Mouse (Mus musculus): Measurements from ENCODE around the gene Cabp1. TPM values are rescaled to one million over a fixed set of nuclear protein-coding genes. Genes with fewer than 3 reads are reported as not detected.

The Cabp1 gene
- total RNA-seq, 2 experiments from 2014 or later: 67.0 to 67.2 TPM

- DNase-seq: no peak
- intact Hi-C loops (cut with DNase I): no loop called here
Measured at GRCm38 (mm10) chr5:115133358-115134066, 60.7 kb downstream of the Cabp1 start.

GRCm38 (mm10) chr5:115132465-115132864 is 61.7 kb downstream of the Cabp1 start:
- intact Hi-C loops (cut with DNase I): no loop called here
- DNase-seq: no peak

- no peak for DNase-seq
- intact Hi-C loops (cut with DNase I): loop anchor here (10.0 kb wide), 1 partner anchor 105 kb away; the partner anchor contains the start of gene Pop5
Measured at GRCm38 (mm10) chr5:115129328-115129727, 64.9 kb downstream of the Cabp1 start.

- intact Hi-C loops (cut with DNase I): loop anchor here (10.0 kb wide), 1 partner anchor 107 kb away; the partner anchor contains the start of gene Pop5
- DNase-seq: no peak
Measured at GRCm38 (mm10) chr5:115127421-115128179, 66.6 kb downstream of the Cabp1 start.

- no peak for DNase-seq
- intact Hi-C loops (cut with DNase I): loop anchor here (10.0 kb wide), 1 partner anchor 108 kb away; the partner anchor contains the start of gene Pop5
Measured at GRCm38 (mm10) chr5:115126578-115127312, 67.4 kb downstream of the Cabp1 start.

GRCm38 (mm10) chr5:115125211-115125871 is 68.8 kb downstream of the Cabp1 start:
- intact Hi-C loops (cut with DNase I): loop anchor here (10.0 kb wide), 1 partner anchor 109 kb away; the partner anchor contains the start of gene Pop5

GRCm38 (mm10) chr5:115124690-115125089 is 69.5 kb downstream of the Cabp1 start:
- no peak for DNase-seq
- intact Hi-C loops (cut with DNase I): loop anchor here (10.0 kb wide), 1 partner anchor 110 kb away; the partner anchor contains the start of gene Pop5

More at GRCm38 (mm10) chr5:115125211-115125871, 68.8 kb downstream of the Cabp1 start:
- DNase-seq: peak; percentile 86

- DNase-seq: peak; percentile 43
- intact Hi-C loops (cut with DNase I): loop anchor here (10.0 kb wide), 1 partner anchor 114 kb away; the partner anchor contains the start of gene Pop5
Measured at GRCm38 (mm10) chr5:115120978-115121377, 73.2 kb downstream of the Cabp1 start.

- intact Hi-C loops (cut with DNase I): no loop called here
- DNase-seq: peak; percentile 68
Measured at GRCm38 (mm10) chr5:115118961-115119570, 75.1 kb downstream of the Cabp1 start, which contains the start of gene Acads. Acads (minus strand) TSS chr5:115119346.

Other genes with a start within 250 kb of the Cabp1 start
- gene Hnf1a, start 223.3 kb downstream of the Cabp1 start, total RNA-seq (2021): not detected
- 100 to 1,000 TPM; 114 to 125 TPM for gene Sppl3, start 183.2 kb downstream of the Cabp1 start, total RNA-seq (2021)
- gene Gm10401, start 96.1 kb downstream of the Cabp1 start, total RNA-seq (2021): not detected
- gene Acads, start 75.0 kb downstream of the Cabp1 start, total RNA-seq (2021): 1 to 10 TPM; 9.1 to 9.4 TPM
- 10 to 100 TPM; 22.4 to 25.6 TPM for gene Unc119b, start 59.4 kb downstream of the Cabp1 start, total RNA-seq (2021)
- gene Mlec, start 36.2 kb downstream of the Cabp1 start, total RNA-seq (2021): 10 to 100 TPM; 59.5 to 79.4 TPM
- gene Pop5, start 41.5 kb upstream of the Cabp1 start, total RNA-seq (2021): 10 to 100 TPM; 27.4 to 31.8 TPM
- 100 to 1,000 TPM; 262 to 280 TPM for gene Rnf10, start 78.5 kb upstream of the Cabp1 start, total RNA-seq (2021)
- gene Coq5, start 85.3 kb upstream of the Cabp1 start, total RNA-seq (2021): 10 to 100 TPM; 29.7 to 33.8 TPM
- gene Dynll1, start 106.6 kb upstream of the Cabp1 start, total RNA-seq (2021): 100 to 1,000 TPM; 678 to 766 TPM
- 10 to 100 TPM; 58.7 to 59.4 TPM for gene Srsf9, start 132.8 kb upstream of the Cabp1 start, total RNA-seq (2021)
- 10 to 100 TPM; 29.6 to 29.7 TPM for gene Gatc, start 146.8 kb upstream of the Cabp1 start, total RNA-seq (2021)
- gene Triap1, start 146.8 kb upstream of the Cabp1 start, total RNA-seq (2021): 10 to 100 TPM; 30.3 to 30.5 TPM
- gene Cox6a1, start 154.6 kb upstream of the Cabp1 start, total RNA-seq (2021): 100 to 1,000 TPM; 489 to 518 TPM
- gene Msi1, start 235.2 kb upstream of the Cabp1 start, total RNA-seq (2021): 100 to 1,000 TPM; 110 to 114 TPM